Mouse (Mus musculus) forebrain, embryonic 11.5 days (tissue): ENCODE measurements around the gene Tcf12. TPM values are rescaled to one million over a fixed set of nuclear protein-coding genes. Genes with fewer than 3 reads are reported as not detected.

Source experiments
- ATAC-seq: fragments of 200-750 bp; cut with Nextera tagmentation; replicated peaks from 2 replicates; pipeline ENCODE4 v1.8.0; 2017; ENCODE audit warnings: moderate TSS enrichment; ENCODE audit not compliant: low FRiP score
- DNase-seq: peaks from one replicate; pipeline ENCODE4 v3.0.0-alpha.2; 2017; ENCODE audit warnings: low spot score
- H3K27ac ChIP-seq: fragments of 300-500 bp; sonication (generic); 2 replicates; pipeline ENCODE4 v1.5.1; 2014; ENCODE audit warnings: low read depth, low read length
- H3K27me3 ChIP-seq: fragments of 300-500 bp; sonication (generic); 2 replicates; pipeline ENCODE4 v1.6.1; 2014; ENCODE audit warnings: mild to moderate bottlenecking, low read length, mixed read lengths; ENCODE audit not compliant: control insufficient read depth, insufficient read depth
- H3K36me3 ChIP-seq: fragments of 300-500 bp; sonication (generic); 2 replicates; pipeline ENCODE4 v1.6.1; 2014; ENCODE audit warnings: mild to moderate bottlenecking, low read length, moderate library complexity, mixed read lengths; ENCODE audit not compliant: control insufficient read depth, insufficient read depth
- H3K4me1 ChIP-seq: fragments of 300-500 bp; sonication (generic); replicated peaks from 2 replicates; pipeline ENCODE4 v1.6.1; 2014; ENCODE audit warnings: low read length, mixed read lengths; ENCODE audit not compliant: control insufficient read depth, insufficient read depth
- H3K4me2 ChIP-seq: fragments of 300-500 bp; sonication (generic); 2 replicates; pipeline ENCODE4 v1.6.1; 2014; ENCODE audit warnings: low read depth, mild to moderate bottlenecking, low read length, moderate library complexity, mixed read lengths; ENCODE audit not compliant: severe bottlenecking
- H3K4me3 ChIP-seq: fragments of 300-500 bp; sonication (generic); 2 replicates; pipeline ENCODE4 v1.5.1; 2014; ENCODE audit warnings: low read depth, low read length
- H3K9ac ChIP-seq: fragments of 300-500 bp; sonication (generic); 2 replicates; pipeline ENCODE4 v1.6.1; 2014; ENCODE audit warnings: low read length
- H3K9me3 ChIP-seq: fragments of 300-500 bp; sonication (generic); 2 replicates; pipeline ENCODE4 v1.6.1; 2016; ENCODE audit warnings: low read length, mixed read lengths; ENCODE audit not compliant: control insufficient read depth
- WGBS: fragments of 180-500 bp; shearing (Covaris S2); extraction: QIAGEN DNeasy Blood & Tissue Kit; methylation state at CpG from one replicate; pipeline ENCODE4 v1.1.7; 2014; 5-methylcytosine and 5-hydroxymethylcytosine counted together
- polyA plus RNA-seq: library from polyadenylated mRNA; unstranded; fragments of >200 nt; fragmentation: Nextera tagmentation; extraction: Ambion mirVana; gene quantifications from 2 replicates; pipeline ENCODE4 v1.2.1, GENCODE M21; 2014

The Tcf12 gene
- polyA plus RNA-seq, 1 experiment from 2014 or later, result 127 TPM

DNA sequence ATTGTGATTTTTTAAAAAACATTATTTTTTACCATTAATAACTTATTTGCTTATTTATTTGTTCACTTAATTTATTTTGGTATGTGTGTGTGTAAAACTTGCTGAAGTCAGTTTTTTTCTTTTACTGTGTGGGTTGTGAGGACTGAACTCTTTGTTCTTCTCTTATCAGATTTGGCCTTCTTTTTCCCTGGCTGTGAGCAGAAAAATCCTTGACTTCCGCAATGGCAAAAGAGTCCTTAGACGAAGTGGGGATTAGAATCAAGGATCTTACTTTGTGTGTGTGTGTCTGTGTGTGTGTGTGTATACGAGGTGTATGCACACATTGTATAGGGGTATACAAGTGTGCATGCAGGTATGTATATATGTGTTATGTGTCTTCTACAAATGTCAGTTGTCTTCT is 176.8 kb downstream of the Tcf12 start:
- Histone ChIP-seq H3K27me3 (no peaks in the 10 kb centered on the region), H3K9me3 (no peaks in the 10 kb centered on the region), H3K4me3 (no peak overlapping the region), H3K27ac (no peak overlapping the region), H3K4me1 (0 out of 2 replicates have a peak, but pooled peaks cover 2% of the 10 kb centered on the region), H3K4me2 (no peak overlapping the region), H3K9ac (no peak overlapping the region), H3K36me3 (no peaks in the 10 kb centered on the region)
- ATAC-seq, result no peak
- DNase-seq, result no peak
- WGBS, result 87% methylated on average over 3 of the region's 3 CpGs

DNA sequence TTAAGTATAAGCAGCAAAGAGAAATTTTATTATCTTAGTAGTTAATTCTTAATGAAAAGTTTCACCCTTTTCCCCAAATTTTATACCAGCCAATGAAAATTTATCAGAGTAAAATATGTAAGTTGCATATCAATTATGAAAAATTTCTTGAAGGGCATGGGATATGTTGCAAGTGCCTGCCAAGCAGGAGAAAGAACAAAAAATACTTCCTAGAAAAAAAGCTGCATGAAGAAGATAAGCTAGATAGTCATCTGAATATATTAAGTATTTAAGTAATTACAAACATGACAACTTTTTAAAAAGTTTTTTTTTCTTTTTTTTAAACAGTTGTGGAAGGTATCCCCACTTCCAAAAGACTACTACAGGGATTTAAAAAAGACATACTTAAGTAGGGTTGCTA is 179.7 kb downstream of the Tcf12 start:
- no peaks in the 10 kb centered on the region for H3K27me3 ChIP-seq
- no peak for ATAC-seq

DNA sequence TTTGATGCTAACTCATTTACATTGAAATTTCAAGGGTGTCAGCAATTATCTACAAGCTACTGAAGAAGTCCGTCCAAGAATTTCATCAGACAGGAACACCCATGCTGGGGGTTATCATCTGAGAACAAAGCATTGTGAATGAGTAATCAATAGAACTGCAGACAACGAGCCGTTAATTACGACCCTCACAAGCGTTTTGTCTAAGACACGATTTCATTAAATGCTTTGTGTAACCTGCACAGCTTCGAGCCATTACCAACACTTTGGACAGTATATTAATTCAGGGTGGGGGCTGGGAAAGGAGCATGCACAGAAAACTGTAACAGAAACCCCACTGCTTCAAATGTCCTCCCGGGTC is 180.3 kb downstream of the Tcf12 start:
- no peaks in the 10 kb centered on the region for H3K27me3 ChIP-seq
- 36% methylated on average over 8 of the region's 8 CpGs for WGBS
- H3K4me1 ChIP-seq, result 0 out of 2 replicates have a peak, but pooled peaks cover 2% of the 10 kb centered on the region
- H3K27ac ChIP-seq, result no peak overlapping the region
- DNase-seq (no peak), ATAC-seq (no peak)
- H3K36me3 ChIP-seq, result no peaks in the 10 kb centered on the region
- no peaks in the 10 kb centered on the region for H3K9me3 ChIP-seq
- H3K4me2 ChIP-seq, result no peak overlapping the region
- H3K4me3 ChIP-seq, result no peak overlapping the region
- no peak overlapping the region for H3K9ac ChIP-seq

More for the DNA sequence above, 179.7 kb downstream of the Tcf12 start:
- DNase-seq, result no peak
- Histone ChIP-seq H3K9ac (no peak overlapping the region), H3K36me3 (no peaks in the 10 kb centered on the region), H3K4me1 (0 out of 2 replicates have a peak, but pooled peaks cover 2% of the 10 kb centered on the region), H3K4me3 (no peak overlapping the region), H3K4me2 (no peak overlapping the region), H3K27ac (no peak overlapping the region), H3K9me3 (no peaks in the 10 kb centered on the region)

DNA sequence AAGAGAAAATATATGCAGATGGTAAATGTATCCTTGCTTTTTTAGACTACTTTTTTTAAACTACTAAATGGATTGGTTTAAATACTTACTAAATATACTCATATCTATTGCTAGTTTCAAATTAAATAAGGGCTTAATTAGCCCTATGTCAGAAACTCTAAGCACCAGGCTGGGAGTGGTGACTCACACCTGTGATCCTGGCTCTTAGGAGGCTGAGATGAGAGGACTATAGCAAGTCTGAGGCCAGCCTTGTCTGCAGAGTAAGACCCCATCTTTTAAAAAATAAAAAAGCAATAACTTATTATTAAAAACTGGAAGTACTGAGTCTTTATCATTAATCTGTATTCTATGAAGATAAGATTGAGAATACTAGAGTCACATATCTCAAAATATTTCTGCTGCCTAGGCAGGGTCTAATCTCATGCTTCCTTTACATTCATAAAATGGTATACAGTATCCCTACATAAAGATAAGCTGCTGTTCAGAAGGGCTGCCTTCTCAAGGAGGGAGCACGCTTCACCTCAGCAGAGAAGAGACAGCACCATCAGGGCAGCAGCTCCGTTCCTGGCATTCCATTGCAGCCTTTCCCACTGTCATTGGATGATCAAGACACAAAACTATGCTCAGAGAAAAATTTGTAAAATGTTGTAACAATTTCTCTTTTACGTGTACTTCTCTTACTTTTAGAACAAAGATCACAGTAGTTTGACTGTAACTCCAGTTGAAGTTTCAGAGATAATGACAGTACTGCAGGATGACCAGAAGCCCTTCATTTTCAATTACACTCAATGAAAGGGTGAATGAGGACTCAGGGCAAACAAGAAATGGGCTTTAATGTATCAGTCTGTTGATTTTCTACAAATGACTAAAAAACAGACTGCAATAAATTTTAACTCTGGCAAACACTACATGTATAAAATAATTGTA is 181.0 kb downstream of the Tcf12 start:
- 83% methylated on average over 3 of the region's 3 CpGs for WGBS
- Histone ChIP-seq H3K4me1 (0 out of 2 replicates have a peak, but pooled peaks cover 2% of the 10 kb centered on the region), H3K4me3 (no peak overlapping the region)

DNA sequence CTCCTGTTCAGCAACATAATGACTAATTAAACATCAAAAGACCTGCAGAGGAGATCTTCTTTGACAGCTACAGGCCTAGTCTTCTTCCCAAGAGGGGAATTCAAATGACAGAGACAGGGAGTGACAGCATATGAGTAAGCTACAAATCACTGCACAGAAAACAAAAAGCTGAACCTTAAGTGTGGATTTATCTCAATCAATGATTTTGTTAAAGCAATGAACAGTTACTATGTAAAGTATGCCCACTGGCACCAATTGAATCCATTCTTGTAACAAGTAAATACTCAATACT is 195.1 kb downstream of the Tcf12 start:
- Histone ChIP-seq H3K4me2 (no peak overlapping the region), H3K9ac (no peak overlapping the region), H3K27me3 (no peaks in the 10 kb centered on the region), H3K4me1 (peaks cover 7% of the 10 kb centered on the region; the same call in 1 of the 2 replicates), H3K4me3 (no peak overlapping the region), H3K9me3 (no peaks in the 10 kb centered on the region), H3K36me3 (no peaks in the 10 kb centered on the region), H3K27ac (peak overlapping the region; percentile 57; the same call in 1 of the 2 replicates)
- no peak for DNase-seq
- ATAC-seq, result no peak

More for the DNA sequence above, 181.0 kb downstream of the Tcf12 start:
- ATAC-seq (no peak), DNase-seq (no peak)
- H3K9ac ChIP-seq, result no peak overlapping the region
- H3K27ac ChIP-seq, result no peak overlapping the region
- H3K27me3 ChIP-seq, result no peaks in the 10 kb centered on the region
- no peak overlapping the region for H3K4me2 ChIP-seq
- no peaks in the 10 kb centered on the region for H3K9me3 ChIP-seq
- H3K36me3 ChIP-seq, result no peaks in the 10 kb centered on the region

DNA sequence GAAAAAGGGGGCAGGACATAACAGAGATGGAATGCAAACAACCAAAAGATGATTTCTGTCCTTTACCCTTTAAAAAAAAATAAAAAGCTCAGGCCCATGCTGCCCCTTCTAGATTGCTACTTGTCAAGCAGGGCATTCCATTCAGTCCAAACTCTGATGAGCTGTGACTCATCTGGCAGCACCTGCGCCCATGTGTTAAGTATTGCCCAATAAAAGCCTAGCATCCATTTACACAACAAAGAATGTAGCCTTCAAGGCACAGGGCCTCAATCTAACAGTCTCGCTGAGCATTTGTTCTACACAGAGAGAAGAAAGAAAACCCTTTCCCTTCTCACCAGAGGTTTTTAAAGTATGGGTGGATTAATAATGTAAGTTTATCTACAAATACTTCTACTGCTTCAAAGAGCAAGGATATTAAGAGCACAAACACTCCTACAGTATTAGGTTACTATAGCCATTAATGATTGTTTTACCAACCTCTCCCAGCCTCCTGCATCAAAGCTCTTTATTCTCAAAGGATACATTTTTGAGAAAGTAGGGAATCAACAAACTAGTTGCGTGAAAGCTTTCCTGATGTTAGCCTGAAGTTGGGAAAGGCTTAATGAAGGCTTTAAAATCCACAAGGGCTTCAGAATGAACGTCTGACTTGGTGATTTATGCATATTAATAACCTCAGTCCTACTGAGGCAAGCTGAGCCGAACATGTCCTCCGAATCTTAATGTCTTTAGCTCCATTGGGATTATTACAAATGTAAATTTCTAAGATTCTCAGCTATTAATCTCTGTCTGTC is 195.6 kb downstream of the Tcf12 start:
- no peak for DNase-seq
- H3K4me1 ChIP-seq, result peaks cover 7% of the 10 kb centered on the region; the same call in 1 of the 2 replicates
- peak; percentile 72; the same call in 1 of the 2 replicates for ATAC-seq
- H3K27ac ChIP-seq, result peak overlapping the region; percentile 57; the same call in 1 of the 2 replicates
- H3K4me3 ChIP-seq, result no peak overlapping the region
- no peaks in the 10 kb centered on the region for H3K36me3 ChIP-seq
- H3K27me3 ChIP-seq, result no peaks in the 10 kb centered on the region
- no peak overlapping the region for H3K4me2 ChIP-seq
- no peaks in the 10 kb centered on the region for H3K9me3 ChIP-seq
- WGBS, result 25% methylated on average over 6 of the region's 6 CpGs
- H3K9ac ChIP-seq, result no peak overlapping the region

DNA sequence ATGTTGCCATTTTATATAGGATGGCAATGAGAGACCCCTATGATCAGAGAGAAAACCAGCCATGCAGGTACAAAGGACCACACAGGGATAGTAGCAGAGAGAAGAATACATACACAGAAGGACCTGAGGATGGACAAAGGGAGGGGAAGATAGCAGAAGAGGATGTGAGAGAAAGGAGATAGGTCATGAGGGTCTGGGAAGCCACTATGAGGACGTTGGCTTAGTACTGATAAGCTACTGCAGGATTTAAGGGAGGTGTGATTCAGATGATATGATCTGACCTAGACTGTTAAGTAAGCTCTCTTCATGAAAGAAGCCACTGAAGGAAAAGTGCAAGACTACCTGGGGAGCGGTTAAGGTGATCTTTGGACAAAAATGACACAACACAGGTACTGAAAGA is 205.1 kb downstream of the Tcf12 start:
- Histone ChIP-seq H3K9ac (no peak overlapping the region), H3K4me2 (no peak overlapping the region), H3K27ac (no peak overlapping the region), H3K36me3 (no peaks in the 10 kb centered on the region; the same call in 1 of the 2 replicates), H3K4me1 (no peaks in the 10 kb centered on the region), H3K9me3 (no peaks in the 10 kb centered on the region), H3K4me3 (no peak overlapping the region), H3K27me3 (no peaks in the 10 kb centered on the region)
- 77% methylated on average over 2 of the region's 2 CpGs for WGBS
- no peak for DNase-seq
- no peak for ATAC-seq

DNA sequence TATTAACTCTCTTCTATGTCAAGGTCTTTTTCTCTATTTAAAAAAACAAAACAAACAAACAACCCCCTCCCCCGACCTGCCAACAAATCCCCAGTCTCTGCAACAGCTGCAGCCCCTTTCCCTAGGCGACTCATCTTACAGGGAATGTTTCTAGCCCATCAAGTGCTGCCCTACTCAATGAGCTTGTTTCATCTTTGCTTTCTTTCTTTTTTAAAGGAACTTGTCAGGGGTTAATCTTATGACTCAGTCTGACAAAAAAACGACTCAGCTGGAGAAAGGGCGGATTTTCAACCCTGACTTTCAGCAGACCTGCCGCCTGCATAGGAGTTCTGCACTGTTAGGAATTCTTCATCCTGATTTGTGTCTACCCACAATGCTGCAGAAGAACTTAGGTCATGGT is 212.8 kb downstream of the Tcf12 start:
- DNase-seq (no peak), ATAC-seq (no peak)
- Histone ChIP-seq H3K36me3 (no peaks in the 10 kb centered on the region; the same call in 1 of the 2 replicates), H3K4me1 (peaks cover 4% of the 10 kb centered on the region; the same call in 1 of the 2 replicates), H3K4me2 (no peak overlapping the region), H3K27ac (no peak overlapping the region), H3K4me3 (no peak overlapping the region), H3K9ac (no peak overlapping the region), H3K9me3 (no peaks in the 10 kb centered on the region), H3K27me3 (no peaks in the 10 kb centered on the region)
- 6% methylated on average over 5 of the region's 5 CpGs for WGBS
